Mouse (Mus musculus) cortical plate, adult 2 months (tissue): ENCODE data around the gene Phf21a. TPM values are rescaled to one million over a fixed set of nuclear protein-coding genes. Genes with fewer than 3 reads are reported as not detected.

ENCODE experiments used
- H3K27ac ChIP-seq: fragments of 200-500 bp; 2 replicates; pipeline ENCODE4 v1.5.1; 2012; ENCODE audit warnings: low read length, control low read depth, inconsistent platforms; ENCODE audit not compliant: insufficient read depth
- H3K4me1 ChIP-seq: fragments of 200-500 bp; 2 replicates; pipeline ENCODE4 v1.6.1; 2011; ENCODE audit warnings: low read length; ENCODE audit not compliant: control insufficient read depth, insufficient read depth
- H3K4me3 ChIP-seq: fragments of 200-500 bp; 2 replicates; pipeline ENCODE4 v1.5.1; 2011; ENCODE audit warnings: mild to moderate bottlenecking, low read length, control low read depth; ENCODE audit not compliant: insufficient read depth
- CTCF ChIP-seq: fragments of 200-500 bp; IDR thresholded peaks from 2 replicates; pipeline ENCODE4 v1.5.1; 2011; ENCODE audit warnings: mild to moderate bottlenecking, control low read depth, low read length; ENCODE audit not compliant: insufficient read depth; ENCODE audit errors: extremely low read depth
- POLR2A ChIP-seq: fragments of 200-500 bp; IDR thresholded peaks from 2 replicates; pipeline ENCODE4 v1.6.1; 2011; ENCODE audit warnings: mild to moderate bottlenecking, low read length, control low read depth; ENCODE audit not compliant: insufficient read depth; ENCODE audit errors: extremely low read depth
- polyA plus RNA-seq: library from polyadenylated mRNA; depleted of rRNA; stranded (reverse); fragments of >200 nt; gene quantifications from 2 replicates; pipeline ENCODE4 v1.2.3, GENCODE M21; 2012

Phf21a gene
- polyA plus RNA-seq, 1 experiment: 47.1 TPM

DNA sequence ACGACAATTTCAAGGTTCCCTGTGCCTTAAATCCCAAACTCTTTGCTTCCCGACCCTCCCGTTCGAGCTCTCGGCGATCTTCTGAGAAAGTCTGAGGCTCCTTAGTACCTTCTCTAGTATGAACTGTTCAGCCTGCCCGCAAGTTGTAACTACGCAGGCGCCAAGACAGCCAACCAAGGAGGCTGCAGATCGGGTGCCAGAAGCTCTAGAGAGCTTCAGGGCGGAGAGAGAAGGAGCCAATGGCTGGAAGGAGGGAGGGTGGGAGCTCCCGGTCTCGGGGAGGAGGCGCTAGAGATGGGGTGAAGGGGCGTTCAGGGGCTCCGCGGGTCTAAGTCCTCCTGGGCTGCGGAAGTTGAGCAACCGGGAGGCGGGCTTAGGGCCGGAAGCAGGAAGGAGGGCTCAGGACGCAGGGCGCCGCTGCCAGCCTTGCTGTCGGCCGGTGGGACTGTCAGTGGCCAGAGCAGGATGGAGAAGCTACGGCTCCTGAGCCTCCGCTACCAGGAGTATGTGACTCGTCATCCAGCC is 282.2 kb downstream of the Phf21a start:
- TF ChIP-seq POLR2A (peak; percentile 84), CTCF (no peak)
- Histone ChIP-seq H3K4me1 (peaks cover 5% of the 10 kb centered on the region), H3K27ac (0 out of 2 replicates have a peak overlapping the region, but pooled peaks have one; percentile 8), H3K4me3 (peak overlapping the region; percentile 74)

DNA sequence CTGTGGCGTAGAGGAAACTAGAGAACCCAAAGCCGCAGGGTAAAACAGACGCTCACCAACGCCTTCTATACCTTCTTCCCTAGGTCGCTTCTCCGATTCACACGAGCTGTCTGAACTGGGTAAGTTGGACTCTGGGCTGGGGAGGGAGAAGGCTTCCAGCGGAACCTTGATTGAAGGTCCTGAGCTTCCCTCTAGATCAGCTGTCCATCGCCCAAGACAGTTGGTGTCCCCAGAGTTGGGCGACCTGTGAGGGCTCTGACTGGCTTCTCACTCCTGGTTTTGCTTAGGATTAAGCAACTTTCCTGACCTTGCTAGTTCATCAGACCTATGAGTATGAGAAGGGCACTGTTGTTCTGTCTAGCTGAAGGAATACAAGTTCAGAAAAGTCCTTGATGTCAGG is 282.9 kb downstream of the Phf21a start:
- H3K4me3 ChIP-seq: peak overlapping the region; percentile 74
- TF ChIP-seq POLR2A (no peak), CTCF (no peak)
- H3K27ac ChIP-seq: 0 out of 2 replicates have a peak overlapping the region, but pooled peaks have one; percentile 8
- H3K4me1 ChIP-seq: peaks cover 5% of the 10 kb centered on the region

GRCm38 (mm10) chr2:92376300-92376699 is 283.4 kb downstream of the Phf21a start:
- Histone ChIP-seq H3K4me1 (peaks cover 5% of the 10 kb centered on the region), H3K27ac (no peak overlapping the region), H3K4me3 (peak overlapping the region; percentile 74)
- no peak for TF ChIP-seq CTCF
- TF ChIP-seq POLR2A: no peak

DNA sequence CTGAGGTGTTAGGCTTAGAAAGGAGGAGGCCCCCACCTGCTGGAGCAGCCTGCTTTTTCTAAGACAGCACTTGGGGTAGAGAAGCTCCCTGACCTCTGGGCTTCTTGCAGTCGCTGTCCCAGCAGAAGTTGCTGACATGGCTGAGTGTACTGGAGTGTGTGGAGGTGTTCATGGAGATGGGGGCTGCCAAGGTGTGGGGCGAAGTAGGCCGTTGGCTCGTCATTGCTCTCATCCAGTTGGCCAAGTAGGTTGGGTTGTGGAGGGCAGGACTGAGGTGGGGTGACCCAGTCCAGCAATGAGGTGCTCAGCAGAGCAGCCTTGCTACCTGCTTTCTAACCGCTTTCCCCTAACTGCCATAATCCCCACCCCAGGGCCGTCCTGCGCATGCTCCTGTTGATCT is 284.4 kb downstream of the Phf21a start:
- Histone ChIP-seq H3K27ac (no peak overlapping the region), H3K4me1 (peaks cover 5% of the 10 kb centered on the region), H3K4me3 (no peak overlapping the region)
- no peak for TF ChIP-seq POLR2A
- TF ChIP-seq CTCF: no peak

GRCm38 (mm10) chr2:92379783-92380494 is 287.0 kb downstream of the Phf21a start:
- Histone ChIP-seq H3K4me1 (peaks cover 5% of the 10 kb centered on the region), H3K4me3 (no peak overlapping the region), H3K27ac (no peak overlapping the region)
- no peak for TF ChIP-seq POLR2A
- no peak for TF ChIP-seq CTCF

DNA sequence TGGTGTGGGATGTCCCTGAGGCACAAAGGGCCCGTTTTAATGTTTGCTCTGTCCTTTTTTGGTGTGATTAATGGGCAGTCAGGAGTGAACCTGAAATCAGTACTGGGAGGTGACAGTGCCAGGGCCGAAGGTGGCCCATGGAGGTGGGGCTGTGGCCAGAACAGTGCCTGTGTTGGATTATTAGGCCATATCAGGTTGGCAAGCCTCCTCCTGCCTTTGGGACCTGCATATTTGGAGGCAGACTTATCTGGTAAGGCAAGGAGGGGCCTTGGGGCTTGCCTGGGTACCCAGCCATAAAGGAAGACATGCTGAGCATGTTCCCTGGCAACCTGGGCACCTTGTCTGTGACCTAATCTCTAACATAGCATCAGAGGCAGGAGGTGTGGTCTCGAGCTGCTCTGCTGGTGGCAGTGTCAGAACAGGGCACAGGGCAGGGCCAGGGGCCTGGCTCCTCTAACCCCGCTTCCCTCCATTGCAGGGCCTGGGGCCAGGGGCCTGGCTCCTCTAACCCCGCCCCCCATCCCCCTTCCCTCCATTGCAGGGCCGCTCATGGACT is 287.7 kb downstream of the Phf21a start:
- H3K4me3 ChIP-seq: no peak overlapping the region
- peaks cover 5% of the 10 kb centered on the region for H3K4me1 ChIP-seq
- H3K27ac ChIP-seq: no peak overlapping the region
- no peak for TF ChIP-seq CTCF
- TF ChIP-seq POLR2A: no peak

GRCm38 (mm10) chr2:92381161-92381560 is 288.2 kb downstream of the Phf21a start:
- no peak overlapping the region for H3K27ac ChIP-seq
- H3K4me1 ChIP-seq: peaks cover 2% of the 10 kb centered on the region
- TF ChIP-seq CTCF: no peak

DNA sequence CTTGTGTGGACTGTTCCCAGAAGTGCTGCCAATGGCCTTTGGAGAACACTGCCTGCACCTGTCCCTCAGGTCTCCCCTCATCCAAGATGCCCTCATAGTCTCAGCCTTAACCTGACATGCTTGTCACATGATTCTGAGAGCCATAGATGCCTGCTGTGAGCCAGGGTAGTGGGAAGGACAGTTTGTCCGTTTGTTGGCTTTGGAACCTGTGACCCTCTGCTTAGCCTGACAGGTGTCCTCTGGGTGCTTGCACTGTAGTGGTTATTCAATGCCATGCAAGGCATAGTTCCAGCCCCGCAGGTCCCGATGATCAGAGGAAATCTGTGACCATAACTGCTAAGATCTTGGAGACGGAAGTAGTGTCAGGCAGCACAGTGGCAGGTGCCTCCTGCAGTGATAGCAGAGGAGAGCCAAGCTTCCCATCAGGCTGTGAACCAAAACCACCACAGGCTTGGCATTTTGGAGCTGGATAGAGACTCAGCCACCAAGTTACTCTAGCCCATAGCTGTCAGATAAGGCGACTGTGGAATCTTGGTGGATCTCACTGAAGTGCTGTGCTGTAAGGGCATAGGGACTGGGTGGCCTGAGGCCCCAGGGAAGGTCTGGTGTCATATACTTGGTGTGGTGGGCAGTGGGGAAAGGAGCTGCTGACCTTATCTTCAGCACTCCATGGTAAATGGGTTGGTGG is 289.1 kb downstream of the Phf21a start, which contains the start of gene 1700029I15Rik:
Gene 1700029I15Rik, plus strand, starts transcription at position 638 of the 688 bp plus-strand sequence.
- Histone ChIP-seq H3K4me1 (no peaks in the 10 kb centered on the region), H3K27ac (no peak within 1 kb of the TSS), H3K4me3 (no peak within 1 kb of the TSS)
- no peak for TF ChIP-seq CTCF
- 0 out of 2 replicates have a peak, but pooled peaks have one; percentile 7 for TF ChIP-seq POLR2A

More at GRCm38 (mm10) chr2:92381161-92381560, 288.2 kb downstream of the Phf21a start:
- no peak overlapping the region for H3K4me3 ChIP-seq

DNA sequence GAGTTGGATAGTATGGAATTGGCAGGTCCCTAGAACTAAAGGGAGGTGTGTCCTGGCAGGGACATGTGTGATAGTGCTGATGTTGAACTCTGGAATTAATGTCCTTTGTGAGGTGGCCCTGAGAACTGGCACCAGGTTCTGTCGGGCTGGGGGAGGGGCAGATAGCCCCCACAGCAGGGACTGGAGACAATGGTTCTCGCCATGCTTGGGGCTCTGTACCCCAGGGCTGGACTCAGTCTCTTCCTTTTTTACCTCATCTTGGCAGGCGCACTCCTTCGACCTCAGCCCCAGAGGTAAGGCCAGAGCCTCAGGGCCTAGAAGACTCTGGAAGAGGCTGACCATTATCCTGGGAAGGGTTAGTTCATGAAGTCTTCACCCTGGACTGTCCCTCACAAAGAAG is 289.8 kb downstream of the Phf21a start:
- no peak for TF ChIP-seq POLR2A
- TF ChIP-seq CTCF: no peak
- Histone ChIP-seq H3K4me3 (no peak overlapping the region), H3K27ac (no peak overlapping the region), H3K4me1 (no peaks in the 10 kb centered on the region)
